Mouse (Mus musculus): Measurements from ENCODE around the gene Smchd1.

Gene Smchd1

DNA sequence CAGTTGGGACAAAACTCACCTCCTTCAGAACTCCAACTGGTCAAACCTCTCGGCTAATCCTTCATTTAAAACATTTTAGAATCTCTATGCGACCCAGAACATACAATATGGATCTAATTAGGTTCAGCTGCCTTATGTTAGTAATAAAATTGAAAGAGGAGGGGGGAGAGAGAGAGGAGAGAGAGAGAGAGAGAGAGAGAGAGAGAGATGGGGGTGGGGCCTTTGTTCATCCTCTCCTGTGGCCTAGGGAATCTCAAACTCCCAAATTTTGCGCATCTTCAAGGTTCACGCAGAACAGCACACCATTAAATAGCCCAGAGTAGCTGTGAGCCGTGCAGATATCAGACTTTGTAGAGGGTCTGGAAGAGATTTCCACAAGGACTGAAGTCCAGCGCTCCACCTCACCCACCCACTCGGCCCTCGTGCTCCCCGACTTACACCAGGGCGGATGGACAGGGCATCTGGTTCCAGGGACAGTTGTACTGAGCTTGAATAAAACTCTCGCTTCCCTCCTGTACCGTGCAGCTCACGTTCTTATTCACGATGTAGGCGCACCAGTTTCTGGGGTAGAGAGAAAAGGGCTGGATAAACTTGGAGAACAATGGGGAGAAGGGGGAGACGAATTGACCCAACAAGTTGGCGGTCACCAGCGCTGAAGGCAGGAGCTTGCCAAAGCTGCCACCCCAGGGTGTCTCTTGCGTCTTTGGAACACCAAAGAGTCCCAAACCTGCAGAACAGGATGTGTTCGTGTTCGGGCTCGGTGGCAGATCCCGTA is 165.2 kb downstream of the Smchd1 start:
- DNase-seq (ENCODE audit: low read depth, low spot score), result no peak

DNA sequence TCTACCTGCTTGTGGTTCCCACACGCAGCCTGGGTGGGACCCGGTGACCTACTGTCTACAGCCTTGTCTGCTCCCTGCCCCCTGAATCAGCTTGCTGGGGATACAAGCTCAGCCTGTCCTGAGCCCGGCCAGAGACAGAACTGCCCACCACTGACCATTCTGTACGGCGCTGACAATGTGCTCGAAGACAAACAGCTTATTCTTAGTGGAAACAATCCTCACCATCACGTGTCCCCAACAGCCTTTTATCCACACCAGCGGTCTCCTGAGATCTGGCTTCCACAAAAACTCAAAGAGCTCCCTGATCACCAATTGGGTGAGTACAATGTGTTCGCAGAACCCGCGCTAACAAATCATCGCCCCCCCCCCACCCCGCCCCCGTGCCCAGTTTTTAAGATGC is 166.0 kb downstream of the Smchd1 start:
- no peak for DNase-seq (ENCODE audit: low read depth, low spot score)

DNA sequence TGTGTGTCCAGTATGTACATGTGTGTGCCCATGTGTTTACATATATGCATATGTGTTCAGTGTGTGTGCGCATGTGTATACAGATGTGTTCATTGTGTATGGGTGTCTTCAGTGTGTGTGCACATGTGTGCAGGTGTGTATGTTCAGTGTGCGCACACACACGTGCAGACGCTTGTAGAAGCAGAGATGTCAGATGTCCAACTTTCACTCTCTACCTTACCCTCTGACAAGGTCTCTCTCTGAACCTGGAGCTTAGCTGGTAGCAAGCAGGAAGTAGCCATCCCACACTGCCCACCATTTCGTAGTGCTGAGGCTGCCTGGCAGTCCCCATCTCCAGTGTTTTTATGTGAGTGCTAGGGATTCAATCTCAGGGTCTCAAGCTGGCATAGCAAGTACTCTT is 166.8 kb downstream of the Smchd1 start:
- DNase-seq (ENCODE audit: low read depth, low spot score), result no peak

DNA sequence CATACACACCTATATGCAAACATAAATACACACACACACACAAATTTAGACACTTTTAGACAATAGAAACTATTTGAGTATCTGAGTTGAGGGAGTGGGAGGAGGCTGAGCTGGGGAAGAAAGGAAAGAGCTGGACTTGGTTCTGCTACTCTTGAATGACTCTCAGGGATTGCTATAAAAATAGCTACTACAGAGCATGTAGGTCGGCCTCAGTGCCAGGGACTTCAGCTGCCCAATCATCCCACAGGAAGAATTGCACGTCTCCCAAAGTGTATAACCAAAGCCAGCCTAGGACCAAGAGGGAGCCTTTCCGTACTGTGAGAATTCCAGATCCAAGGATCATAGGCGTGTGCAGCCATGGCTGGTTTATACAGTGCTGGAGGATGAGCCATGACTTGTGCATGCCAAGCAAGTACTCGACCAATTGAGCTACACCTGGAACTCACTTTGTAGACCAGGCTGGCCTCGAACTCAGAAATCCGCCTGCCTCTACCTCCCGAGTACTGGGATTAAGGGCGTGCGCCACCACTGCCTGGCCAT is 167.8 kb downstream of the Smchd1 start:
- no peak for DNase-seq (ENCODE audit: low read depth, low spot score)

DNA sequence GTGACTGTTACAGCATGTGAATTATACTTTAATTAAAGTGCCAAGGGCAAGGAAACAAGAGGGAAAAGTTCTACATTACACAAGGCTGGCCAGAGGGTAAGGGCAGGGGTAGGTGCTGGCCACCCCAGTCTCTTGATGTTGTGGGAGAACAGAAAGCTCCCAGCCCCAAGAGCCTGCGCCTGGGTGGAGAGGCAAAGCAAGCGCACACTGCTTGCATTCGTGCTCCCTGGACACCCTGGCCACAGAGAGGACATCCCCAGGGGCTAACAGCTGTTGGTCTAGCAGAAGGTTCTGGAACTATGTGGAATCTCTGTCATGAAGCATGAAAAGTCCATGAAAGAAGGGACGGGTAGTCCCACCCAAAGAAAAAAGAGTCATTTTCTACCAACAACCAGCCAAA is 168.4 kb downstream of the Smchd1 start:
- DNase-seq (ENCODE audit: low read depth, low spot score), result no peak

DNA sequence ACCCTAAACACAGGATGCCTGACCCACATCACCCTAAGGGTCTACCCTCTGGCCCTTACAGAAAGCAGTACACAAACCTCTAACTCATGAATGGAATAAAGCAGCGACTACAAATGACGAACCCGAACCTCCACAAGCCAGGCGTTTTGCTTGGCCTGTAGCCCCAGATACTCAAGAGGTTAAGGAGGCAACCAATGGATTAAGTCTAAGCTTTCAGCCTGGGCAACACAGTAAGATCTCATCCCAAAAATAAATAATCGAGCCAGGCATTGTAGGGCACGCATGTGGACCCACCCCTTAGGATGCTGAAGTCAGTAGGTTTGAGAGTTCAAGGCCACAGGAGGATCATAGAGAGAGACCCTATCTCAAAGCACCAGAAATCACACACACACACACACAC is 169.1 kb downstream of the Smchd1 start:
- DNase-seq (ENCODE audit: low read depth, low spot score), result no peak

DNA sequence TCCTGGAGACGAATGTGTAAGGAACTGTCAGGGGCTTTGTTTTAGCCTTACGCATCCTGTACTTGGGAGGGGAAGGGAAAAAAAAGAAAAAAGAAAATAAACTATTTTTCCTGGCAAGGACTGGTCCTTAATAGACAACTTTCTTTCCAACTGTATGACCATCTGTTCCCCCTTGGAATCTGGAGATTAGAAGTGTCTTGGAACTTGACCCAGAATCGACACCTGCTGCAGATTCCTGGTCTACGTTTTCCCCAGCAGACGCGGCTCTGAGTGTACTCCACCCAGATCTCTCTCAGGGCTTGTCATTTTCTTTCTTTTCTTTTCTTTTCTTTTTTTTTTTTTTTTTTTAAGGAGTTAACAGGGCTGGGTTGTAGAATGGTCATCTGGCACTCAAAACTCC is 171.7 kb downstream of the Smchd1 start:
- no peak for DNase-seq (ENCODE audit: low read depth, low spot score)

DNA sequence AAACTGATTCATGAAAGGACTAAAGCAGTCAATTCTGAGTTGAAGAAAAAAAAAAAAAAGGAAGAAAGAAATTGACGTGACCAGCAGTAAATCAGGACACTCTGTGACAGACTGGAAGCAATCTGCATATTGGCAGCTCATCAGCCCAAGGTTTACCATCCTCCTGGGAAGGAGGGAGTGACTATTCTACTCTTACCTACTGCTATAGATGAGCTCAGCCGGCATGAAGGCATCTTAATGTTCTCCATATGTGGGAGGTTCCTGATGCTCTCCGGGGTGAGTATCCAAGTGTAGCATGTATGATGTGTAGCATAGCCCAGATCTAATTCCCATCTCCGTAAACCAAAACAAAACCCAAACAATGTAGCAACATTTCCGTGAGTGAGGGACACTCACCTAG is 173.7 kb downstream of the Smchd1 start:
- no peak for DNase-seq (ENCODE audit: low read depth, low spot score)

DNA sequence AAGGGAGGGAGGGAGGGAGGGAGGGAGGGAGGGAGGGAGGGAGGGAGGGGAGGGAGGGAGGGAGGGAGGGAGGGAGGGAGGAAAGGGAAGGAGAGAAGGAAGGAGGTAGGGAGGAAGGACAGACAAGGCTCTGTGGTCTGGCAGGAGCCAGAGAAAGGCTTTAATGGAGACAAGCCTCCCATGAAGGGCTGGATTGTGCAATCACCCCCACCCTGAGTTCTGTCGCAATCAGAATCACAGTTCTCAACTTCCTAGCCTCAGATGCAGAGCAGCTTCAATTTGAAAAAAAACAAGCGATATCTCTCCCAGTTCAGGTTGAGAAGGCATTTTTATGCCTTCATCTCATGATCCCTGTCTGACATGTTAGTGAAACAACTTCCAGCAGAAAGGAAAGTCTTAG is 174.8 kb downstream of the Smchd1 start:
- DNase-seq (ENCODE audit: low read depth, low spot score), result no peak

DNA sequence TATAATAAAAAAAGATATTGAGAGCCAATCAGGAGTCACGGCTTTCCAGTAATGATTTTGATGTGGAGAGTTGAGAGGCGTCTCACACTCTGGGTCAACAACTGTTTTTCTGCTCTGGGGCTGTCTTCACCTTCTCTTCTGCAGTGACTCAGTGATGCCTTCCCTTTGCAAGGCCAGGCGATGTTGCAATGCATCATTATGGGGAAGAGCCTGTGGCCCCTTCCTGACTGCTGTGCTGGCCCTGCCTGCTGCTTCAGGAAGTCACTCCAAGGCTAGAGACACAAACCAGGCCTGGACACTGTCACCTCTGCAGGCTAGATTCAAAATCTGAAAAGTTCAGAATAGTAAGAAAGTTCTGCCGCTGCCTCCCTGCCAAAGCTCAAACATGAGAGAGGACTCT is 175.3 kb downstream of the Smchd1 start:
- DNase-seq (ENCODE audit: low read depth, low spot score), result no peak

DNA sequence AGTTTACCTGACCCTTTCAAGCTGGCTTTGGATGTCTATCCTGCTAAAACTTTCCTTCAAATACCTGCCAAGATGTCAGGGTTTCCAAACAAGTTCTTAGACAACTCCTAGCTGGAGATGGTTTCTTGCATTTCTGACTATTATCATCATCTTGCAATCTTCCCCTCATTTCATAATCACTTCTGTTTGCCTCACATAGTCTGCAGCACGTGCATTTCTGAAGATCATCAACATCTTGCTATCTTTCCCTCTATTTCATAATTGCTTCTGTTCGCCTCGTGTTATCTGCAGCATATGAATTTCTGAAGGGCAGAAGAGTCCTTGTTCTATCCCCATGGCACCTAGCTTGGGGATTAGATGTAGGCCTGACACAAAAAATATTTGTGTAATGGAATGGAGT is 180.6 kb downstream of the Smchd1 start:
- DNase-seq (ENCODE audit: low read depth, low spot score), result no peak
